Mouse (Mus musculus) CH12.LX (cell line): ENCODE measurements around the gene Tmem74b.

Experiments
- BHLHE40 ChIP-seq: IDR thresholded peaks from 2 replicates; pipeline ENCODE4 v1.6.1; 2011; ENCODE audit warnings: mild to moderate bottlenecking, low read depth, low read length, improper control_type of control experiment
- CTCF ChIP-seq, 2 experiments: IDR thresholded peaks in 1 of 2; conservative IDR thresholded peaks in 1 of 2; 2 replicates each; pipeline ENCODE4 v1.5.1; 2011 to 2012; ENCODE audit warnings: low read depth in 2 of 2, low read length in 2 of 2, improper control_type of control experiment in 1 of 2, inconsistent platforms in 1 of 2, mild to moderate bottlenecking in 1 of 2, moderate library complexity in 1 of 2
- ELF1 ChIP-seq: IDR thresholded peaks from 2 replicates; pipeline ENCODE4 v1.6.1; 2014; ENCODE audit warnings: low read depth, mild to moderate bottlenecking, inconsistent platforms, low read length, improper control_type of control experiment
- MAFK ChIP-seq: IDR thresholded peaks from 2 replicates; pipeline ENCODE4 v1.6.1; 2011; ENCODE audit warnings: low read length, improper control_type of control experiment; ENCODE audit not compliant: insufficient replicate concordance
- MXI1 ChIP-seq: IDR thresholded peaks from 2 replicates; pipeline ENCODE4 v1.6.1; 2011; ENCODE audit warnings: mild to moderate bottlenecking, low read depth, low read length, improper control_type of control experiment
- POLR2A ChIP-seq: IDR thresholded peaks from 2 replicates; pipeline ENCODE4 v1.6.1; 2011; ENCODE audit warnings: low read depth, mild to moderate bottlenecking, improper control_type of control experiment, low read length
- POLR2AphosphoS2 ChIP-seq: IDR thresholded peaks from 2 replicates; pipeline ENCODE4 v1.6.1; 2011; ENCODE audit warnings: low read depth, low read length, improper control_type of control experiment
- RAD21 ChIP-seq: IDR thresholded peaks from 2 replicates; pipeline ENCODE4 v1.6.1; 2011; ENCODE audit warnings: low read depth, mild to moderate bottlenecking, low read length, improper control_type of control experiment, moderate library complexity
- USF1 ChIP-seq: IDR thresholded peaks from 2 replicates; pipeline ENCODE4 v1.6.1; 2014; ENCODE audit warnings: low read depth, mild to moderate bottlenecking, inconsistent platforms, low read length, improper control_type of control experiment
- USF2 ChIP-seq: conservative IDR thresholded peaks from 2 replicates; pipeline ENCODE4 v1.6.1; 2011; ENCODE audit warnings: low read depth, low read length, improper control_type of control experiment
- ZNF384 ChIP-seq: IDR thresholded peaks from 2 replicates; pipeline ENCODE4 v1.6.1; 2012; ENCODE audit warnings: low read depth, low read length, improper control_type of control experiment, inconsistent platforms

DNA sequence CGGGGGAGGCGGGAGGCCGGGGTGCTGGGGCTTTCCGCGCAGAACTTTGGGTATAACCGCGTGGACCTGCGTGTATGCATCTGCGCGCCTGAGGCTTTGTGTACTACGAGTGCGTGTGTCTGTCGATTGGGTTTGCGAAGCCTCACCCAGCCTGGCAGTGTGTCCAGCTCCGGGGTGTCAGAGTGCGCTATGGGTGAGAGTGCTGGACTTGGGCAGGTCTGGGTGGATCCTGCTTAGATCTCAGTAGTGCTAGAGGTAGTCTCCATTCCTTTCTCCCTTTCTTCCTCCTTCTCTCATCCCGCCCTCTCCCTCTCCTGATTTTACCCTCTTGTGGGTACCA lies 1.0 kb downstream of the Tmem74b start:
- TF ChIP-seq USF1 (no peak), RAD21 (no peak), POLR2AphosphoS2 (no peak), ZNF384 (no peak), POLR2A (no peak), MXI1 (no peak), BHLHE40 (no peak), CTCF (conservative IDR thresholded peaks at IDR 0.05 in 1 of 2, IDR thresholded peaks at IDR 0.05 in 1 of 2; ENCODE audit: low read depth in 2 of 2, low read length in 2 of 2) (no peak), MAFK (no peak), ELF1 (no peak), USF2 (no peak)
